Mouse (Mus musculus) kidney, embryonic 14.5 days (tissue): ENCODE data around the gene Ccdc33. TPM values are rescaled to one million over a fixed set of nuclear protein-coding genes. Genes with fewer than 3 reads are reported as not detected.

Experiments used
- ATAC-seq: fragments of 200-750 bp; cut with Nextera tagmentation; 2 replicates; pipeline ENCODE4 v1.8.0; 2017; ENCODE audit warnings: moderate number of reproducible peaks, mild to moderate bottlenecking, moderate TSS enrichment, moderate library complexity; ENCODE audit not compliant: low FRiP score, low TSS enrichment
- H3K27ac ChIP-seq: fragments of 300-500 bp; sonication (generic); 2 replicates; pipeline ENCODE4 v1.5.1; 2014; ENCODE audit warnings: low read depth, mild to moderate bottlenecking, low read length, moderate library complexity, mixed read lengths
- H3K27me3 ChIP-seq: fragments of 300-500 bp; sonication (generic); 2 replicates; pipeline ENCODE4 v1.6.1; 2014; ENCODE audit warnings: mild to moderate bottlenecking, low read length; ENCODE audit not compliant: control insufficient read depth, insufficient read depth
- H3K36me3 ChIP-seq: fragments of 300-500 bp; sonication (generic); 2 replicates; pipeline ENCODE4 v1.6.1; 2014; ENCODE audit warnings: low read length, mixed read lengths; ENCODE audit not compliant: control insufficient read depth, insufficient read depth
- H3K4me1 ChIP-seq: fragments of 300-500 bp; sonication (generic); 2 replicates; pipeline ENCODE4 v1.6.1; 2014; ENCODE audit warnings: low read length, mixed read lengths; ENCODE audit not compliant: control insufficient read depth, insufficient read depth
- H3K4me2 ChIP-seq: fragments of 300-500 bp; sonication (generic); replicated peaks from 2 replicates; pipeline ENCODE4 v1.6.1; 2014; ENCODE audit warnings: low read depth, mild to moderate bottlenecking, low read length
- H3K4me3 ChIP-seq: fragments of 300-500 bp; sonication (generic); 2 replicates; pipeline ENCODE4 v1.5.1; 2014; ENCODE audit warnings: mild to moderate bottlenecking, low read length
- H3K9ac ChIP-seq: fragments of 300-500 bp; sonication (generic); 2 replicates; pipeline ENCODE4 v1.6.1; 2014; ENCODE audit warnings: low read depth, mild to moderate bottlenecking, low read length, moderate library complexity
- H3K9me3 ChIP-seq: fragments of 300-500 bp; sonication (generic); 2 replicates; pipeline ENCODE4 v1.6.1; 2016; ENCODE audit warnings: low read length; ENCODE audit not compliant: control insufficient read depth
- whole genome bisulfite sequencing: fragments of 180-500 bp; shearing (Covaris S2); extraction: QIAGEN DNeasy Blood & Tissue Kit; methylation state at CpG from one replicate; pipeline ENCODE4 v1.1.7; 2014; 5-methylcytosine and 5-hydroxymethylcytosine counted together
- polyA plus RNA-seq: library from polyadenylated mRNA; unstranded; fragments of >200 nt; fragmentation: Nextera tagmentation; extraction: Ambion mirVana; gene quantifications from 2 replicates; pipeline ENCODE4 v1.2.1, GENCODE M21; 2014

The Ccdc33 gene
- polyA plus RNA-seq, 1 experiment from 2014 or later = 0.57 TPM

DNA sequence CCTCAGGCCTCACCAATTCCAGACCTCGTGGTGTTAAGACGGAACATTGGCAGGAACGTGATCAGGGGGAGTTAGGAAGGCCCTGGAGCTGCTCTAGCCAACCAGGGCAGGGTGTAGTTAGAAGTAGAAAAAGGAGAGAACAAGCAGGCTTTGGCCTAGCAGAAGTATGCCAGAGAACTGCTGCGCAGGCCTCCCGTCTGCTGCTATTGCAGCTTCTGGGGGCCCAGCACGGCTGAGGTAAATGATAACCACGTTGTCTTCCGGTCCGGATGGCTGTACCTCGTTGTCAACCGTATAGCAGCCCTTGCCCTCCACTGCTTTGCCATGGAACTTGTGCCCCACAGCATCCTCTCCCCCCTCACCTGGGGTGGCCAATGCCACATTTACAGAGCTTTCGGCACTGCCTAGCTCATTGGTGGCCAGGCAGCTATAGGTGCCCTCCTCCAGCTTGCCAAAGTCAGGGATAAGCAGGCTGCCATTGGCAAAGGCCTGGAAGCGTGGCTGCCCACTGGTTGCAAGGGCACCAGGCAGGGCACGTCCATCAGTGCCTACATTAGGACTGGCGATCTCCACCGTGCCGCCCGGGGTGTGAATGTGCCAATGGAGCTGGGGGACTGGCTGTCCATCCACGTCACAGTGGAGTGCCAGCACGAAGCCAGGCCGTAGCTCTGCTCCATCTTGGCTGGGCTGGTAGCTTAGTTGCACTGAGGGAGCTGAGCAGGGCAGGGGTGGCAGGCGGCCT lies 38.4 kb upstream of the Ccdc33 start:
- H3K27me3 ChIP-seq = no peaks in the 10 kb centered on the region
- H3K4me1 ChIP-seq = peaks cover 43% of the 10 kb centered on the region
- peak overlapping the region; percentile 90; the same call in 1 of the 2 replicates for H3K27ac ChIP-seq
- ATAC-seq = no peak
- no peaks in the 10 kb centered on the region for H3K9me3 ChIP-seq
- peaks cover 20% of the 10 kb centered on the region; the same call in 1 of the 2 replicates for H3K36me3 ChIP-seq
- H3K4me2 ChIP-seq = peak overlapping the region; percentile 58
- peak overlapping the region; percentile 24 for H3K4me3 ChIP-seq
- peak overlapping the region; percentile 54; the same call in 1 of the 2 replicates for H3K9ac ChIP-seq
- whole genome bisulfite sequencing = 84% methylated on average over 22 of the region's 22 CpGs

DNA sequence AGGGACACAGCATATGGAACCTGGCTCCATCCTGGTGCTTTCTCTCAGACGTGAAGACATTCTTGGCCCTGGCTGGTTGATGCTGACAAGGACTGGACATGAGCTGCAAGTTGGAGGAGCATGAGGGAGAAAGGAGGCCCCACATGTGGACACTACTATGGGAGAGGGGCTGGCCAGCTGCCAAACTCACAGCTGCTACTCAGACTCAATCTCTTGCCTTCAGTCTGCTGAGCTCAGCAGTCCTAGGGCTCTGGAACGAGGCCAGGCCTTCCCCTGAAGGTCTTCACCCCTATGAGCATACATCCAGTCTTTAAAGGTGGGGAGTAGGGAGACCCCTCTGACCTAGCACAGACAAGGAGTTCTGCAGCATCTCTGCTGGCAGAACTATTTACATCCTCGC lies 36.7 kb upstream of the Ccdc33 start:
- Histone ChIP-seq H3K4me1 (peaks cover 40% of the 10 kb centered on the region), H3K4me3 (no peak overlapping the region), H3K4me2 (no peak overlapping the region), H3K36me3 (peaks cover 33% of the 10 kb centered on the region), H3K9me3 (no peaks in the 10 kb centered on the region), H3K27ac (peak overlapping the region; percentile 56; the same call in 1 of the 2 replicates), H3K27me3 (no peaks in the 10 kb centered on the region), H3K9ac (no peak overlapping the region)
- 39% methylated on average over 3 of the region's 3 CpGs for WGBS
- ATAC-seq = peak; percentile 32; the same call in 1 of the 2 replicates

- Histone ChIP-seq H3K9me3 (no peaks in the 10 kb centered on the region), H3K4me2 (no peak overlapping the region), H3K9ac (no peak overlapping the region), H3K4me1 (peaks cover 23% of the 10 kb centered on the region; the same call in 1 of the 2 replicates), H3K27ac (peak overlapping the region; percentile 59; the same call in 1 of the 2 replicates), H3K27me3 (no peaks in the 10 kb centered on the region), H3K36me3 (peaks cover 37% of the 10 kb centered on the region), H3K4me3 (no peak overlapping the region)
- no peak for ATAC-seq
- WGBS = 89% methylated on average over 3 of the region's 3 CpGs
Measured at GRCm38 (mm10) chr9:58153095-58153494, 34.5 kb upstream of the Ccdc33 start.

GRCm38 (mm10) chr9:58150733-58151361 lies 32.2 kb upstream of the Ccdc33 start:
- Histone ChIP-seq H3K4me3 (no peak overlapping the region), H3K9ac (no peak overlapping the region), H3K36me3 (peaks cover 38% of the 10 kb centered on the region), H3K27ac (no peak overlapping the region), H3K4me2 (no peak overlapping the region), H3K4me1 (peaks cover 10% of the 10 kb centered on the region; the same call in 1 of the 2 replicates), H3K9me3 (no peaks in the 10 kb centered on the region), H3K27me3 (no peaks in the 10 kb centered on the region)
- WGBS = 82% methylated on average over 4 of the region's 4 CpGs
- ATAC-seq = no peak

DNA sequence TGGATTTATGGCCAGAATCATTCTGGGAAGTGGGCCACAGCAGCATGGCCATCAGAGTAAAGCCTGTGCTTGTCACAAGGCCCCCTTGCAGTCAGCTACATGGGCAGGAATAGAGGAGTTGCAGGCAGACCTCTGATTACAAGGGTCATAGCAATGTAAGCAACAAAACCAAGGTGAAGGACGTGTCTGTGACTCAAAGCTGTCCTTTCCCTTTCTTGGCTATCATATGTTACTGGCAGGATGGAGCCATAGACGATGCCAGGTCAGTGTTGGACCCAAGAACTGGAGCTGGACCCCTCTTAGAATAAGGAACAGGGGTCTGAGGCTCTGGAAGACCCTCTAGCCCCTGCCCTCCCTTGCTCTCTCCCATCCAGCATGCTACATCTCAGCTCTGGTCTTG lies 30.2 kb upstream of the Ccdc33 start:
- no peak overlapping the region for H3K4me2 ChIP-seq
- H3K4me1 ChIP-seq = peaks cover 15% of the 10 kb centered on the region
- no peak for ATAC-seq
- H3K27me3 ChIP-seq = no peaks in the 10 kb centered on the region
- H3K4me3 ChIP-seq = no peak overlapping the region
- H3K9me3 ChIP-seq = no peaks in the 10 kb centered on the region
- H3K9ac ChIP-seq = no peak overlapping the region
- H3K27ac ChIP-seq = no peak overlapping the region
- peaks cover 34% of the 10 kb centered on the region for H3K36me3 ChIP-seq
- WGBS = 78% methylated on average over 2 of the region's 2 CpGs

DNA sequence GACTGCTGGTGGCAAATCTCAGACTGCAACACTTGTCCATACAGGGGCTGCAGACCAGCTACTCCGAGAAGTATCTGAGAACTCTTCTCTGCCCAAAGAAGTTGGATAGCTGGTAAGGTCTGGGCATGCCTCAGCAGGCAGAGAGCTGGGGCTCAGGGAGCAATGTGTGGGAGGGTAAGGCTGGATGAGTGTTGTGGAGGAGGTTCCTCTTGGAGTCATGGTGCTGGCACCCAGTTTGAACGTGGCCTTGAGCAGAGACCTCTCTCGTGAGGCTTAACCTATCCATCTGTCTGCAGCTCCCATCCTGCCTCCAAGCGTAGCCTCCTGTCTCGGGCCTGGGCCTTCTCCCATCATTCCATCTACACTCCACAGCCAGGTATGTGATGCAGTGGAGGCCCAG lies 26.8 kb upstream of the Ccdc33 start:
- Histone ChIP-seq H3K4me3 (no peak overlapping the region), H3K36me3 (peaks cover 15% of the 10 kb centered on the region; the same call in 1 of the 2 replicates), H3K4me1 (peaks cover 22% of the 10 kb centered on the region), H3K4me2 (no peak overlapping the region), H3K27ac (no peak overlapping the region), H3K9ac (no peak overlapping the region), H3K9me3 (no peaks in the 10 kb centered on the region), H3K27me3 (no peaks in the 10 kb centered on the region)
- WGBS = 50% methylated on average over 5 of the region's 5 CpGs
- peak; percentile 12; the same call in 1 of the 2 replicates for ATAC-seq

- peaks cover 29% of the 10 kb centered on the region for H3K4me1 ChIP-seq
- 41% methylated on average over 1 of the region's 1 CpGs for WGBS
- H3K36me3 ChIP-seq = peaks cover 17% of the 10 kb centered on the region; the same call in 1 of the 2 replicates
- no peak overlapping the region for H3K4me3 ChIP-seq
- no peak overlapping the region for H3K4me2 ChIP-seq
- H3K27me3 ChIP-seq = no peaks in the 10 kb centered on the region
- ATAC-seq = peak; percentile 25; the same call in 1 of the 2 replicates
- H3K9me3 ChIP-seq = no peaks in the 10 kb centered on the region
- H3K27ac ChIP-seq = no peak overlapping the region
- no peak overlapping the region for H3K9ac ChIP-seq
Measured at GRCm38 (mm10) chr9:58144664-58145063, 26.0 kb upstream of the Ccdc33 start.

- Histone ChIP-seq H3K4me1 (peaks cover 29% of the 10 kb centered on the region), H3K27me3 (no peaks in the 10 kb centered on the region), H3K27ac (peak overlapping the region; percentile 25; the same call in 1 of the 2 replicates), H3K36me3 (peaks cover 17% of the 10 kb centered on the region; the same call in 1 of the 2 replicates), H3K4me2 (no peak overlapping the region), H3K9ac (no peak overlapping the region), H3K9me3 (no peaks in the 10 kb centered on the region), H3K4me3 (no peak overlapping the region)
- 34% methylated on average over 7 of the region's 7 CpGs for WGBS
- ATAC-seq = no peak
Measured at GRCm38 (mm10) chr9:58143419-58143818, 24.8 kb upstream of the Ccdc33 start.

GRCm38 (mm10) chr9:58139947-58140346 lies 21.3 kb upstream of the Ccdc33 start:
- Histone ChIP-seq H3K27ac (no peak overlapping the region), H3K9ac (no peak overlapping the region), H3K4me2 (no peak overlapping the region), H3K4me3 (no peak overlapping the region), H3K9me3 (no peaks in the 10 kb centered on the region), H3K27me3 (no peaks in the 10 kb centered on the region), H3K4me1 (peaks cover 49% of the 10 kb centered on the region), H3K36me3 (peaks cover 12% of the 10 kb centered on the region; the same call in 1 of the 2 replicates)
- 46% methylated on average over 6 of the region's 6 CpGs for WGBS
- ATAC-seq = no peak
